Mouse (Mus musculus): ENCODE results near the gene Cmss1. TPM values are rescaled to one million over a fixed set of nuclear protein-coding genes. Genes with fewer than 3 reads are reported as not detected.

The Cmss1 gene
- polyA plus RNA-seq, 1 experiment from 2014 or later = 58.1 TPM

GRCm38 (mm10) chr16:57473415-57474085 is 133.1 kb downstream of the Cmss1 start:
- 37% methylated on average over 10 of the region's 10 CpGs for WGBS
- Histone ChIP-seq H3K4me1 (replicated peaks) (peaks cover 11% of the 10 kb centered on the region), H3K27me3 (no peaks in the 10 kb centered on the region), H3K36me3 (no peaks in the 10 kb centered on the region), H3K27ac (no peak overlapping the region), H3K9me3 (0 out of 2 replicates have a peak, but pooled peaks cover 6% of the 10 kb centered on the region), H3K9ac (replicated peaks) (no peak overlapping the region), H3K4me2 (no peak overlapping the region), H3K4me3 (replicated peaks) (no peak overlapping the region)
- 0 out of 2 replicates have a peak, but pooled peaks have one; percentile 31 for ATAC-seq (ENCODE audit: insufficient number of reproducible peaks, insufficient read depth, low FRiP score, low TSS enrichment, low read depth)

- Histone ChIP-seq H3K9me3 (no peaks in the 10 kb centered on the region), H3K4me3 (replicated peaks) (no peak overlapping the region), H3K9ac (replicated peaks) (no peak overlapping the region), H3K4me1 (replicated peaks) (peaks cover 21% of the 10 kb centered on the region), H3K27ac (no peak overlapping the region), H3K36me3 (no peaks in the 10 kb centered on the region), H3K4me2 (no peak overlapping the region), H3K27me3 (no peaks in the 10 kb centered on the region)
- ATAC-seq (ENCODE audit: insufficient number of reproducible peaks, insufficient read depth, low FRiP score, low TSS enrichment, low read depth) = no peak
Measured at GRCm38 (mm10) chr16:57471071-57471470, 135.6 kb downstream of the Cmss1 start.

GRCm38 (mm10) chr16:57470286-57470830 is 136.3 kb downstream of the Cmss1 start:
- no peak overlapping the region for H3K4me3 ChIP-seq (replicated peaks)
- H3K27me3 ChIP-seq = no peaks in the 10 kb centered on the region
- no peak for ATAC-seq (ENCODE audit: insufficient number of reproducible peaks, insufficient read depth, low FRiP score, low TSS enrichment, low read depth)
- no peak overlapping the region for H3K4me2 ChIP-seq
- H3K9me3 ChIP-seq = no peaks in the 10 kb centered on the region
- H3K36me3 ChIP-seq = no peaks in the 10 kb centered on the region
- H3K9ac ChIP-seq (replicated peaks) = no peak overlapping the region
- 90% methylated on average over 12 of the region's 12 CpGs for WGBS
- peaks cover 21% of the 10 kb centered on the region for H3K4me1 ChIP-seq (replicated peaks)
- H3K27ac ChIP-seq = no peak overlapping the region

- Histone ChIP-seq H3K27me3 (no peaks in the 10 kb centered on the region), H3K27ac (no peak overlapping the region), H3K9ac (replicated peaks) (no peak overlapping the region), H3K36me3 (no peaks in the 10 kb centered on the region), H3K4me1 (replicated peaks) (peaks cover 21% of the 10 kb centered on the region), H3K9me3 (no peaks in the 10 kb centered on the region), H3K4me3 (replicated peaks) (no peak overlapping the region), H3K4me2 (no peak overlapping the region)
- ATAC-seq (ENCODE audit: insufficient number of reproducible peaks, insufficient read depth, low FRiP score, low TSS enrichment, low read depth) = no peak
- 86% methylated on average over 2 of the region's 2 CpGs for WGBS
Measured at GRCm38 (mm10) chr16:57469869-57470268, 136.8 kb downstream of the Cmss1 start.

GRCm38 (mm10) chr16:57469301-57469700 is 137.4 kb downstream of the Cmss1 start:
- no peak overlapping the region for H3K4me2 ChIP-seq
- ATAC-seq (ENCODE audit: insufficient number of reproducible peaks, insufficient read depth, low FRiP score, low TSS enrichment, low read depth) = no peak
- no peaks in the 10 kb centered on the region for H3K9me3 ChIP-seq
- no peaks in the 10 kb centered on the region for H3K27me3 ChIP-seq
- peaks cover 21% of the 10 kb centered on the region for H3K4me1 ChIP-seq (replicated peaks)
- H3K9ac ChIP-seq (replicated peaks) = no peak overlapping the region
- H3K36me3 ChIP-seq = no peaks in the 10 kb centered on the region
- 60% methylated on average over 4 of the region's 4 CpGs for WGBS
- no peak overlapping the region for H3K27ac ChIP-seq
- no peak overlapping the region for H3K4me3 ChIP-seq (replicated peaks)

GRCm38 (mm10) chr16:57465386-57465913 is 141.2 kb downstream of the Cmss1 start:
- Histone ChIP-seq H3K4me2 (no peak overlapping the region), H3K9me3 (no peaks in the 10 kb centered on the region), H3K27ac (no peak overlapping the region), H3K9ac (replicated peaks) (no peak overlapping the region), H3K27me3 (no peaks in the 10 kb centered on the region), H3K36me3 (no peaks in the 10 kb centered on the region), H3K4me1 (replicated peaks) (0 out of 2 replicates have a peak, but pooled peaks cover 14% of the 10 kb centered on the region), H3K4me3 (replicated peaks) (no peak overlapping the region)
- 81% methylated on average over 9 of the region's 9 CpGs for WGBS
- no peak for ATAC-seq (ENCODE audit: insufficient number of reproducible peaks, insufficient read depth, low FRiP score, low TSS enrichment, low read depth)

- Histone ChIP-seq H3K4me2 (no peak overlapping the region), H3K4me3 (replicated peaks) (no peak overlapping the region), H3K4me1 (replicated peaks) (peaks cover 34% of the 10 kb centered on the region), H3K27me3 (no peaks in the 10 kb centered on the region), H3K27ac (0 out of 2 replicates have a peak overlapping the region, but pooled peaks have one; percentile 50), H3K36me3 (no peaks in the 10 kb centered on the region), H3K9me3 (no peaks in the 10 kb centered on the region), H3K9ac (replicated peaks) (no peak overlapping the region)
- WGBS = 24% methylated on average over 2 of the region's 2 CpGs
- no peak for ATAC-seq (ENCODE audit: insufficient number of reproducible peaks, insufficient read depth, low FRiP score, low TSS enrichment, low read depth)
Measured at GRCm38 (mm10) chr16:57456003-57456402, 150.7 kb downstream of the Cmss1 start.

- Histone ChIP-seq H3K4me2 (no peak overlapping the region), H3K27me3 (no peaks in the 10 kb centered on the region), H3K4me1 (replicated peaks) (peaks cover 34% of the 10 kb centered on the region), H3K9me3 (no peaks in the 10 kb centered on the region), H3K4me3 (replicated peaks) (no peak overlapping the region), H3K36me3 (no peaks in the 10 kb centered on the region), H3K9ac (replicated peaks) (no peak overlapping the region), H3K27ac (0 out of 2 replicates have a peak overlapping the region, but pooled peaks have one; percentile 50)
- 89% methylated on average over 3 of the region's 3 CpGs for WGBS
- ATAC-seq (ENCODE audit: insufficient number of reproducible peaks, insufficient read depth, low FRiP score, low TSS enrichment, low read depth) = no peak
Measured at GRCm38 (mm10) chr16:57455573-57455972, 151.1 kb downstream of the Cmss1 start.

- H3K27ac ChIP-seq = 0 out of 2 replicates have a peak overlapping the region, but pooled peaks have one; percentile 9
- 0 out of 2 replicates have a peak, but pooled peaks have one; percentile 15 for ATAC-seq (ENCODE audit: insufficient number of reproducible peaks, insufficient read depth, low FRiP score, low TSS enrichment, low read depth)
- H3K9me3 ChIP-seq = no peaks in the 10 kb centered on the region
- H3K4me2 ChIP-seq = no peak overlapping the region
- H3K4me1 ChIP-seq (replicated peaks) = peaks cover 34% of the 10 kb centered on the region
- H3K4me3 ChIP-seq (replicated peaks) = no peak overlapping the region
- no peaks in the 10 kb centered on the region for H3K36me3 ChIP-seq
- no peaks in the 10 kb centered on the region for H3K27me3 ChIP-seq
- no peak overlapping the region for H3K9ac ChIP-seq (replicated peaks)
- WGBS = 70% methylated on average over 8 of the region's 8 CpGs
Measured at GRCm38 (mm10) chr16:57454106-57454763, 152.4 kb downstream of the Cmss1 start.

GRCm38 (mm10) chr16:57453009-57453408 is 153.7 kb downstream of the Cmss1 start:
- WGBS = 67% methylated on average over 7 of the region's 7 CpGs
- no peak for ATAC-seq (ENCODE audit: insufficient number of reproducible peaks, insufficient read depth, low FRiP score, low TSS enrichment, low read depth)
- Histone ChIP-seq H3K27ac (no peak overlapping the region), H3K4me2 (no peak overlapping the region), H3K4me3 (replicated peaks) (no peak overlapping the region), H3K9ac (replicated peaks) (no peak overlapping the region), H3K4me1 (replicated peaks) (peaks cover 34% of the 10 kb centered on the region), H3K36me3 (no peaks in the 10 kb centered on the region), H3K9me3 (peaks cover 12% of the 10 kb centered on the region), H3K27me3 (no peaks in the 10 kb centered on the region)
